Mouse (Mus musculus) left cerebral cortex, adult 2 months (tissue): ENCODE data around the gene Tmem80. TPM values are rescaled to one million over a fixed set of nuclear protein-coding genes. Genes with fewer than 3 reads are reported as not detected.

Experiments used
- DNase-seq, 2 experiments: peaks; one replicate each; pipeline ENCODE4 v3.0.0; 2021 to 2022; ENCODE audit warnings: low spot score in 2 of 2, mixed read lengths in 1 of 2; ENCODE audit errors: extremely low spot score in 1 of 2
- H3K27ac ChIP-seq: fragments of 200-600 bp; 2 replicates; pipeline ENCODE4 v1.8.1; 2022
- H3K4me3 ChIP-seq: fragments of 200-600 bp; 2 replicates; pipeline ENCODE4 v1.8.1; 2022
- CTCF ChIP-seq: fragments of 200-600 bp; IDR thresholded peaks from 2 replicates; pipeline ENCODE4 v1.8.1; 2022; ENCODE audit warnings: antibody characterized with exemption, mild to moderate bottlenecking, moderate library complexity
- intact Hi-C: fragments of 180-260 bp; cut with DNase I; formaldehyde crosslinking; loops from one replicate; pipeline ENCODE4 v1.15.1; 2025
- total RNA-seq, 2 experiments: library from RNA; stranded (reverse); gene quantifications; 2 replicates each; pipeline ENCODE4 v1.2.3; 2021

Tmem80 gene
- total RNA-seq, 2 experiments from 2014 or later: 33.3 to 34.9 TPM

GRCm38 (mm10) chr7:141340023-141340422 lies 12.5 kb downstream of the Tmem80 start:
- TF ChIP-seq CTCF: no peak
- no peak overlapping the region for H3K27ac ChIP-seq
- intact Hi-C loops: no loop called here
- DNase-seq: no peak
- H3K4me3 ChIP-seq: no peak overlapping the region

GRCm38 (mm10) chr7:141340476-141340875 lies 12.9 kb downstream of the Tmem80 start:
- no peak overlapping the region for H3K4me3 ChIP-seq
- no peak for TF ChIP-seq CTCF
- no peak overlapping the region for H3K27ac ChIP-seq
- intact Hi-C loops: no loop called here
- DNase-seq: no peak

GRCm38 (mm10) chr7:141341689-141342226 lies 14.2 kb downstream of the Tmem80 start:
- H3K27ac ChIP-seq: no peak overlapping the region
- no peak for DNase-seq
- TF ChIP-seq CTCF: no peak
- no peak overlapping the region for H3K4me3 ChIP-seq
- intact Hi-C loops: no loop called here

- Histone ChIP-seq H3K4me3 (no peak overlapping the region), H3K27ac (no peak overlapping the region)
- no peak for DNase-seq
- TF ChIP-seq CTCF: no peak
- intact Hi-C loops: no loop called here
Observed at GRCm38 (mm10) chr7:141343230-141343629, 15.7 kb downstream of the Tmem80 start.

GRCm38 (mm10) chr7:141343696-141344095 lies 16.2 kb downstream of the Tmem80 start:
- intact Hi-C loops: no loop called here
- no peak for TF ChIP-seq CTCF

GRCm38 (mm10) chr7:141344787-141345186 lies 17.2 kb downstream of the Tmem80 start:
- intact Hi-C loops: no loop called here
- no peak for DNase-seq

More at GRCm38 (mm10) chr7:141343696-141344095, 16.2 kb downstream of the Tmem80 start:
- no peak for DNase-seq
- no peak overlapping the region for H3K4me3 ChIP-seq
- H3K27ac ChIP-seq: no peak overlapping the region

GRCm38 (mm10) chr7:141351061-141351460 lies 23.5 kb downstream of the Tmem80 start:
- intact Hi-C loops: no loop called here
- Histone ChIP-seq H3K27ac (no peak overlapping the region), H3K4me3 (no peak overlapping the region)
- TF ChIP-seq CTCF: no peak
- no peak for DNase-seq

More at GRCm38 (mm10) chr7:141344787-141345186, 17.2 kb downstream of the Tmem80 start:
- TF ChIP-seq CTCF: no peak
- Histone ChIP-seq H3K27ac (no peak overlapping the region), H3K4me3 (no peak overlapping the region)

- no peak overlapping the region for H3K27ac ChIP-seq
- no peak for TF ChIP-seq CTCF
- no peak overlapping the region for H3K4me3 ChIP-seq
- no peak for DNase-seq
- intact Hi-C loops: no loop called here
Observed at GRCm38 (mm10) chr7:141355051-141355450, 27.5 kb downstream of the Tmem80 start.

GRCm38 (mm10) chr7:141355626-141356326 lies 28.2 kb downstream of the Tmem80 start:
- TF ChIP-seq CTCF: peak; percentile 47
- no peak overlapping the region for H3K4me3 ChIP-seq
- H3K27ac ChIP-seq: no peak overlapping the region
- no peak for DNase-seq
- intact Hi-C loops: no loop called here

GRCm38 (mm10) chr7:141356971-141357370 lies 29.4 kb downstream of the Tmem80 start:
- peak in 1 of 2 experiments; percentile 50 for DNase-seq
- TF ChIP-seq CTCF: no peak
- intact Hi-C loops: no loop called here
- H3K4me3 ChIP-seq: no peak overlapping the region
- no peak overlapping the region for H3K27ac ChIP-seq

- Histone ChIP-seq H3K4me3 (no peak overlapping the region), H3K27ac (no peak overlapping the region)
- no peak for TF ChIP-seq CTCF
- intact Hi-C loops: loop anchor here (5.0 kb wide), 2 partner anchors 79 to 94 kb away; partner anchors contain the start of gene Irf7
- DNase-seq: no peak
Observed at GRCm38 (mm10) chr7:141361510-141361909, 34.0 kb downstream of the Tmem80 start.

- TF ChIP-seq CTCF: peak; percentile 83
- H3K27ac ChIP-seq: no peak overlapping the region
- peak; percentile 68 to 73 for DNase-seq
- intact Hi-C loops: loop anchor here (2.0 to 5.0 kb wide), 3 partner anchors 81 to 134 kb away; partner anchors contain the start of genes Irf7 and Phrf1
- H3K4me3 ChIP-seq: no peak overlapping the region
Observed at GRCm38 (mm10) chr7:141363106-141363751, 35.7 kb downstream of the Tmem80 start.
